Mouse (Mus musculus): ENCODE results near the gene Abcc12. TPM values are rescaled to one million over a fixed set of nuclear protein-coding genes. Genes with fewer than 3 reads are reported as not detected.

Gene Abcc12
- total RNA-seq (2021) (not detected), polyA plus RNA-seq (2012; rRNA removed) (0.10 TPM in 1 of 2 replicates, not detected in the other)
- long read RNA-seq: 0 reads

DNA sequence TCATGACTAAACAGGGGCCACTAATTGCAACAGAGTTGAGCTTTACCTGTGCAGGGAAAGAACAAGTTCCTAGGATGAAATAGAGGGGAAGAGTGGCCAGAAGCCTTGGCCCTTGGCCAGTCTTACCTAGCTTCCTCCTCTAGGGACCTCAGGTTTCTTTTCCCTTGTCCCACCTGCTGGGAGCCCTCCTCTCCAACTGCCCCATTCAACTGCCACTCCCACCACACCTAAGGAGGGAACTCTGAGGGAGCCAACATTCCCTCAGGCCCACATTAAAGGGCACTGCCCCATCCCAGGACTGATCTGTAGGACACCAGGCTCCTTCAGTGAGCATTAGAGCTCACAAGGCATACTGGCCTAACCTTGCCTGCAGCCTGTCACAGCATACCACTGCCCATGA is at the start of gene Abcc12:
Gene Abcc12, minus strand, starts transcription at position 229 of the 400 bp plus-strand sequence.
- H3K27ac ChIP-seq: no peak within 1 kb of the TSS
- intact Hi-C loops (cut with DNase I): loop anchor here (10.0 kb wide), 2 partner anchors 324 to 1126 kb away; no protein-coding TSS in a partner anchor
- H3K9ac ChIP-seq (ENCODE audit: low read depth, low read length): no peak within 1 kb of the TSS
- H3K79me2 ChIP-seq (replicated peaks; ENCODE audit: control insufficient read depth, insufficient read depth, low read length): no peaks in the 10 kb centered on the region
- H3K27me3 ChIP-seq (ENCODE audit: control insufficient read depth, insufficient read depth, low read length): no peaks in the 10 kb centered on the region
- no peaks in the 10 kb centered on the region for H3K36me3 ChIP-seq (ENCODE audit: control insufficient read depth, insufficient read depth, low read length)
- DNase-seq: no peak
- H3K4me3 ChIP-seq: no peak within 1 kb of the TSS
- TF ChIP-seq EP300 (IDR thresholded peaks at IDR 0.05; ENCODE audit: insufficient read depth, low read depth, low read length) (no peak), CTCF (IDR thresholded peaks at IDR 0.05) (no peak), POLR2A (IDR thresholded peaks at IDR 0.05; ENCODE audit: insufficient read depth, low read depth, low read length) (no peak)
- peaks cover 6% of the 10 kb centered on the region for H3K4me1 ChIP-seq (ENCODE audit: control insufficient read depth, insufficient read depth, low read length)

- Histone ChIP-seq H3K27me3 (ENCODE audit: control insufficient read depth, insufficient read depth, low read length) (no peaks in the 10 kb centered on the region), H3K27ac (no peak overlapping the region), H3K4me1 (ENCODE audit: control insufficient read depth, insufficient read depth, low read length) (peaks cover 2% of the 10 kb centered on the region; the same call in 1 of the 2 replicates), H3K79me2 (replicated peaks; ENCODE audit: control insufficient read depth, insufficient read depth, low read length) (peaks cover 6% of the 10 kb centered on the region), H3K4me3 (no peak overlapping the region), H3K36me3 (ENCODE audit: control insufficient read depth, insufficient read depth, low read length) (peaks cover 27% of the 10 kb centered on the region), H3K9ac (ENCODE audit: low read depth, low read length) (no peak overlapping the region)
- intact Hi-C loops (cut with DNase I): no loop called here
- no peak for DNase-seq
- WGBS: 74% methylated on average over 5 of the region's 5 CpGs
- TF ChIP-seq POLR2A (IDR thresholded peaks at IDR 0.05; ENCODE audit: insufficient read depth, low read depth, low read length): no peak
- TF ChIP-seq CTCF (IDR thresholded peaks at IDR 0.05): no peak
- TF ChIP-seq EP300 (IDR thresholded peaks at IDR 0.05; ENCODE audit: insufficient read depth, low read depth, low read length): no peak
These were observed 49.7 kb upstream of the Abcc12 start for GRCm38 (mm10) chr8:86630212-86630611.

- Histone ChIP-seq H3K4me3 (peak overlapping the region; percentile 66), H3K9ac (ENCODE audit: low read depth, low read length) (peak overlapping the region; percentile 63), H3K36me3 (ENCODE audit: control insufficient read depth, insufficient read depth, low read length) (peaks cover 25% of the 10 kb centered on the region), H3K79me2 (replicated peaks; ENCODE audit: control insufficient read depth, insufficient read depth, low read length) (peaks cover 2% of the 10 kb centered on the region; the same call in 1 of the 2 replicates), H3K4me1 (ENCODE audit: control insufficient read depth, insufficient read depth, low read length) (peaks cover 3% of the 10 kb centered on the region), H3K27ac (peak overlapping the region; percentile 94), H3K27me3 (ENCODE audit: control insufficient read depth, insufficient read depth, low read length) (no peaks in the 10 kb centered on the region)
- intact Hi-C loops (cut with DNase I): loop anchor here (5.0 kb wide), 3 partner anchors 92 to 257 kb away; no protein-coding TSS in a partner anchor
- TF ChIP-seq CTCF (IDR thresholded peaks at IDR 0.05) (no peak), EP300 (IDR thresholded peaks at IDR 0.05; ENCODE audit: insufficient read depth, low read depth, low read length) (no peak), POLR2A (IDR thresholded peaks at IDR 0.05; ENCODE audit: insufficient read depth, low read depth, low read length) (no peak)
- 10% methylated on average over 7 of the region's 7 CpGs for WGBS
- DNase-seq: peak in 1 of 2 experiments; percentile 25
These were observed 44.4 kb upstream of the Abcc12 start for GRCm38 (mm10) chr8:86624915-86625314.

DNA sequence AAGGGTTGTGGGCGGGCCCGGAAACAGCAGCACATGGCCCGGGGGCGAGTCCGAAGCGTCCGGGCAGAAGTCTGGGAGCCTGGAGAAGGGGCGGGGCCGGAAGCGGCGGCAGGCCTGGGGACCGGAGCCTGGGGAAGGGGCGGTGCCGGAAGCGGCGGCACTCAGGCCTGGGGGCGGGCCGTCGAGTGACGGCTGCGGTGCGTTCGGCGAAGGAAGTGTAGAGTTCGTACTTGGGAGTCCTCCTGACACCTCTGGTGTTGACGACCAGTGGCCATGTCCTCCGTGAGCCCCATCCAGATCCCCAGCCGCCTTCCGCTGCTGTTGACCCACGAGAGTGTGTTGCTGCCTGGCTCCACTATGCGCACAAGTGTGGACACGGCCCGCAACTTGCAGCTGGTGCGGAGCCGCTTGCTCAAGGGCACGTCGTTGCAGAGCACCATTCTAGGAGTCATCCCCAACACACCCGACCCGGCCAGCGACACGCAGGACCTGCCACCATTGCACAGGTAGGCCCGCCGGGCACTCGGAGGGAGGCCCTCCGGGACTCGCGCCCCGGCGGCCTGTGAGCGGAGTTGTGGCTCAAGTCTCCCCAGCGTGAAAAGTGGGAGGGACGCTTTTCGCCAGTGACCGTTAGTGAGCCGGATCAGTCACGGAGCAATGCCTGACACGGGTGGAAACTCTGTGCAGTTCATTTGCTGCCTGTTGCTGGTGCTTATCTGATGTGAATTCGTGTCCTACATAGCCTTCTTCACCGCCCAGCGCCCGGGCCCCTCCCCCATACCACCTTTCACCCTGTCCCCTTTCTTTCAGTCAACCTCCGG is 43.6 kb upstream of the Abcc12 start, which contains the start of gene Lonp2:
Gene Lonp2, plus strand, starts transcription at position 133 of the 821 bp plus-strand sequence.
- intact Hi-C loops (cut with DNase I): loop anchor here (2.0 to 5.0 kb wide), 3 partner anchors 118 to 279 kb away; no protein-coding TSS in a partner anchor
- peaks cover 17% of the 10 kb centered on the region for H3K36me3 ChIP-seq (ENCODE audit: control insufficient read depth, insufficient read depth, low read length)
- H3K4me3 ChIP-seq: peak within 1 kb of the TSS; percentile 71
- WGBS: under 1% methylated on average over 62 of the region's 62 CpGs
- peaks cover 3% of the 10 kb centered on the region for H3K4me1 ChIP-seq (ENCODE audit: control insufficient read depth, insufficient read depth, low read length)
- TF ChIP-seq POLR2A (IDR thresholded peaks at IDR 0.05; ENCODE audit: insufficient read depth, low read depth, low read length): peak; percentile 89
- TF ChIP-seq CTCF (IDR thresholded peaks at IDR 0.05): no peak
- TF ChIP-seq EP300 (IDR thresholded peaks at IDR 0.05; ENCODE audit: insufficient read depth, low read depth, low read length): peak; percentile 47; the same call in 1 of the 2 replicates
- H3K27ac ChIP-seq: peak within 1 kb of the TSS; percentile 94
- H3K79me2 ChIP-seq (replicated peaks; ENCODE audit: control insufficient read depth, insufficient read depth, low read length): peaks cover 2% of the 10 kb centered on the region; the same call in 1 of the 2 replicates
- H3K27me3 ChIP-seq (ENCODE audit: control insufficient read depth, insufficient read depth, low read length): no peaks in the 10 kb centered on the region
- peak within 1 kb of the TSS; percentile 83 for H3K9ac ChIP-seq (ENCODE audit: low read depth, low read length)
- peak; percentile 99 to 100 for DNase-seq

DNA sequence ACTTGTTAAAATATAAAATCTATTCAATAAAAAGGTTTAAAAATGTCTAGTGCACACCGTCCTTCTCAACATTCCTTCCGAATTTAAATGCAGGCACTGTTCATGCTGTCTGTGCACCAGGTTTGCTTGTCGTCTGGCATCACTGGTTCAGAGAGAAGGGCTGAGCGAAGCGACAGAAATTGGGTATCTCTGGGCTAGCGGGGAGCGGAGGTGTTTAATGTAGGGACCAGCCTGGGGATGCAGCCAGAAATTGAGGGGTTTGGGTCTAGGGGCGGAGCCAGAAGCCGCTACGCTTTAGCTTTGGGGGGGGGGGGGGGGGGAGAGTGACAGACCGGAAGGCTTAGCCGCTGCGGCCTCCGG is 43.0 kb upstream of the Abcc12 start:
- peaks cover 2% of the 10 kb centered on the region; the same call in 1 of the 2 replicates for H3K79me2 ChIP-seq (replicated peaks; ENCODE audit: control insufficient read depth, insufficient read depth, low read length)
- no peak for DNase-seq
- H3K4me3 ChIP-seq: peak overlapping the region; percentile 71
- TF ChIP-seq EP300 (IDR thresholded peaks at IDR 0.05; ENCODE audit: insufficient read depth, low read depth, low read length) (no peak), POLR2A (IDR thresholded peaks at IDR 0.05; ENCODE audit: insufficient read depth, low read depth, low read length) (no peak), CTCF (IDR thresholded peaks at IDR 0.05) (no peak)
- intact Hi-C loops (cut with DNase I): loop anchor here (2.0 to 5.0 kb wide), 3 partner anchors 119 to 279 kb away; no protein-coding TSS in a partner anchor
- WGBS: 1% methylated on average over 12 of the region's 14 CpGs
- H3K36me3 ChIP-seq (ENCODE audit: control insufficient read depth, insufficient read depth, low read length): peaks cover 13% of the 10 kb centered on the region
- peak overlapping the region; percentile 74 for H3K27ac ChIP-seq
- no peaks in the 10 kb centered on the region for H3K27me3 ChIP-seq (ENCODE audit: control insufficient read depth, insufficient read depth, low read length)
- peak overlapping the region; percentile 52 for H3K9ac ChIP-seq (ENCODE audit: low read depth, low read length)
- peaks cover 3% of the 10 kb centered on the region for H3K4me1 ChIP-seq (ENCODE audit: control insufficient read depth, insufficient read depth, low read length)

Measured in heart, adult 2 months (tissue).